Mouse (Mus musculus) midbrain, postnatal 0 days (tissue): Measurements from ENCODE around the gene Crnkl1. TPM values are rescaled to one million over a fixed set of nuclear protein-coding genes. Genes with fewer than 3 reads are reported as not detected.
A peak's percentile ranks its signal among the peaks of the same experiment; 100 is the strongest.

Experiments
- ATAC-seq: fragments of 200-750 bp; cut with Nextera tagmentation; 2 replicates; pipeline ENCODE4 v1.8.0; 2017; ENCODE audit warnings: moderate number of reproducible peaks, mild to moderate bottlenecking, moderate TSS enrichment, moderate library complexity; ENCODE audit not compliant: low FRiP score
- DNase-seq: peaks from one replicate; pipeline ENCODE4 v3.0.0-alpha.2; 2015; ENCODE audit warnings: low spot score
- H3K27ac ChIP-seq: fragments of 300-500 bp; sonication (generic); 2 replicates; pipeline ENCODE4 v1.5.1; 2014; ENCODE audit warnings: low read depth, mild to moderate bottlenecking, low read length, mixed read lengths
- H3K27me3 ChIP-seq: fragments of 300-500 bp; sonication (generic); 2 replicates; pipeline ENCODE4 v1.6.1; 2014; ENCODE audit warnings: low read length, control low read depth, mixed read lengths; ENCODE audit not compliant: insufficient read depth
- H3K36me3 ChIP-seq: fragments of 300-500 bp; sonication (generic); 2 replicates; pipeline ENCODE4 v1.6.1; 2014; ENCODE audit warnings: low read length, control low read depth, mixed read lengths; ENCODE audit not compliant: insufficient read depth
- H3K4me1 ChIP-seq: fragments of 300-500 bp; sonication (generic); 2 replicates; pipeline ENCODE4 v1.6.1; 2014; ENCODE audit warnings: mild to moderate bottlenecking, control low read depth, antibody characterized with exemption, low read length, mixed read lengths; ENCODE audit not compliant: insufficient read depth
- H3K4me2 ChIP-seq: fragments of 300-500 bp; sonication (generic); 2 replicates; pipeline ENCODE4 v1.6.1; 2014; ENCODE audit warnings: low read depth, mild to moderate bottlenecking, low read length, mixed read lengths; ENCODE audit not compliant: poor library complexity, severe bottlenecking
- H3K4me3 ChIP-seq: fragments of 300-500 bp; sonication (generic); 2 replicates; pipeline ENCODE4 v1.5.1; 2014; ENCODE audit warnings: low read depth, mild to moderate bottlenecking, low read length, moderate library complexity
- H3K9ac ChIP-seq: fragments of 300-500 bp; sonication (generic); replicated peaks from 2 replicates; pipeline ENCODE4 v1.6.1; 2014; ENCODE audit warnings: mild to moderate bottlenecking, low read length, moderate library complexity, mixed read lengths; ENCODE audit not compliant: poor library complexity, severe bottlenecking
- H3K9me3 ChIP-seq: fragments of 300-500 bp; sonication (generic); 2 replicates; pipeline ENCODE4 v1.6.1; 2016; ENCODE audit warnings: low read length, control low read depth
- CTCF ChIP-seq: IDR thresholded peaks from 2 replicates; pipeline ENCODE4 v1.5.1; 2016; ENCODE audit warnings: antibody characterized with exemption, mild to moderate bottlenecking
- WGBS: fragments of 180-500 bp; shearing (Covaris S2); extraction: QIAGEN DNeasy Blood & Tissue Kit; methylation state at CpG from one replicate; pipeline ENCODE4 v1.1.7; 2014; 5-methylcytosine and 5-hydroxymethylcytosine counted together
- polyA plus RNA-seq: library from polyadenylated mRNA; unstranded; fragments of >200 nt; fragmentation: Nextera tagmentation; extraction: Ambion mirVana; gene quantifications from 2 replicates; pipeline ENCODE4 v1.2.1, GENCODE M21; 2015
- total RNA-seq: library from RNA; depleted of rRNA; stranded (reverse); fragments of >200 nt; gene quantifications from 2 replicates; pipeline ENCODE4 v1.2.3, GENCODE M21; 2014

Crnkl1 gene
- total and polyA plus RNA-seq, 2 experiments from 2014 or later: 15.5 to 16.2 TPM

DNA sequence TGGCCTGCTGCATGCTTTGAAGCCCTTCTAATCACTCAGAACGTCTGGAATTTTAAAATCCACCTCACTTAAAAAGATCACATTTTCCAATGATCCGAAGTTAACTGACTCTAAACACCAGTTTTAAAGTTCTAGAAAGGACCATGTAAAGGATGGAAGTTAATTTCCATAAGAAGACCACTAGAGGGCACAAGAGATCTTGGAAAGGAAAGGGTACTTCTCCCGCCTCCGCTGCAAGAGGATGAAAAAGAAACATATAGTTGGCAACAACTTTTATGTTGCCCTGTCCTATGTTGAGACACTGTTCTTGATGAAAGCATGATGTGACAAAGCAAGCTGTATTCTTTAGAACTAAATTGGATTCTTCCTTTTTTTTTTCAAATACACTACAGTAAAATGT, 22.6 kb upstream of the Crnkl1 start:
- Histone ChIP-seq H3K27ac (no peak overlapping the region), H3K4me2 (no peak overlapping the region), H3K4me1 (no peaks in the 10 kb centered on the region), H3K9ac (no peak overlapping the region), H3K36me3 (no peaks in the 10 kb centered on the region), H3K9me3 (no peaks in the 10 kb centered on the region), H3K4me3 (no peak overlapping the region), H3K27me3 (no peaks in the 10 kb centered on the region)
- ATAC-seq (no peak), DNase-seq (peak; percentile 81)
- WGBS: 10% methylated on average over 4 of the region's 4 CpGs
- peak; percentile 93 for TF ChIP-seq CTCF

DNA sequence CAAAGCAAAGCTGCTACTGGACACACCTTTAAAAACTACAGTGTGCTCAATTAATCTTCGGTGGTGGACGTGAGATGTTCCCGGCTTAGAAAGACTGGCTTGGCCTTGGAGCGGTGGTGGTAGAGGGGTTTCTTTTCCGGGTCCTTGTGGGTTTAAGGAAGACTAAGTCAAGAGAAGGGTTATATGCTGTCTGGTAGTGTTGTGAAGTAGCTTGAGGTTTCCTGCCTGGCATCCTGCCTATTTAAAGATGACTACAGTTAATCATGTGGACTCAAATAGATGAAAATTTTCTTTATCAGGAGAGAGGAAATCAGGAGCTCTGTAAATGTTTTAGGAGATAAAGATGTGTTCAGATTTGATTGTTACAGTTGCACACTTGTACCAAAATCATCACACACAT, 21.5 kb upstream of the Crnkl1 start:
- no peak for TF ChIP-seq CTCF
- DNase-seq (no peak), ATAC-seq (no peak)
- Histone ChIP-seq H3K4me2 (no peak overlapping the region), H3K27me3 (no peaks in the 10 kb centered on the region), H3K27ac (no peak overlapping the region), H3K4me1 (no peaks in the 10 kb centered on the region), H3K9me3 (no peaks in the 10 kb centered on the region), H3K36me3 (no peaks in the 10 kb centered on the region), H3K4me3 (no peak overlapping the region), H3K9ac (no peak overlapping the region)
- 51% methylated on average over 5 of the region's 5 CpGs for WGBS

DNA sequence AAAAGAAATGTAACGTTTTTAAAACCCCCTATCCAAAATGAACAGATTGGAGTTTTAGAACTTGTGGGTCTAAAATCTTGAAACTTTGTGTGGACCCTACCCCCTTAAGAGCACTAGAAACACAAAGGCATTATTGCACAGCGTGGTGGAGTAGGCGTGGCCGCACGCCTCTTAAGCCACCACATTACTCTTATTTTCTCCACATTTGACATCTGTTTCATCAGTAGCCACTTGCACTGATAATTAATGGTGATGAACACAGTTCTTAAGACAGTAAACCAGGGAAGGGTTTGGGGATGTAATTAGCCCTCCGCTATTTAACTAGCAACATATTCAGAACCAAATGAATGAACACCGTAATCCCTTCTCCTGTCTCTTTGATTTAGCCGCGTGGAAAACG, 21.0 kb upstream of the Crnkl1 start:
- no peak for TF ChIP-seq CTCF
- no peak for ATAC-seq
- no peak overlapping the region for H3K4me3 ChIP-seq
- no peak overlapping the region for H3K9ac ChIP-seq
- DNase-seq: no peak
- no peak overlapping the region for H3K4me2 ChIP-seq
- H3K4me1 ChIP-seq: no peaks in the 10 kb centered on the region
- WGBS: 49% methylated on average over 10 of the region's 10 CpGs
- H3K27ac ChIP-seq: no peak overlapping the region
- no peaks in the 10 kb centered on the region for H3K36me3 ChIP-seq
- no peaks in the 10 kb centered on the region for H3K9me3 ChIP-seq
- no peaks in the 10 kb centered on the region for H3K27me3 ChIP-seq

DNA sequence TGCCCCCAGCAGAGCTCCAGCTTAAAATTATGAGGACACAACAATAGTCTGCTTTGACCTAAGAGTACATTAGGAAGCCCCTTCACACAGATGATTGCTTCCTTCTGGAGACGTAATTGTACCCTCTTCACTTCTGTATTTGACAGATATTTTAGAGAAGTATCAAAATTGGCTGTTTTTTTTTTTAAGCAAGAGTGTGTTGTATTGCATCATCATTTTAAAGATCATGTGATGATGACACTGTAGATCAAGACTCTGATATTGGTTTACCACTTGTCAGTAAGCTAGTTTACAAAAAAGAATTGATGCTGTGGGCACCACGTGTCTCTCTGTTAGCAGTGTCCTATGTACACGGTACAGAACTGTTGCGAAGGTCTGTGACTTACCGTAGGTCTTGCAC, 17.9 kb upstream of the Crnkl1 start:
- WGBS: 92% methylated on average over 5 of the region's 5 CpGs
- Histone ChIP-seq H3K4me1 (peaks cover 3% of the 10 kb centered on the region; the same call in 1 of the 2 replicates), H3K4me2 (no peak overlapping the region), H3K27me3 (no peaks in the 10 kb centered on the region), H3K9ac (no peak overlapping the region), H3K27ac (no peak overlapping the region), H3K4me3 (no peak overlapping the region), H3K36me3 (no peaks in the 10 kb centered on the region), H3K9me3 (no peaks in the 10 kb centered on the region)
- DNase-seq: no peak
- TF ChIP-seq CTCF: no peak
- no peak for ATAC-seq

DNA sequence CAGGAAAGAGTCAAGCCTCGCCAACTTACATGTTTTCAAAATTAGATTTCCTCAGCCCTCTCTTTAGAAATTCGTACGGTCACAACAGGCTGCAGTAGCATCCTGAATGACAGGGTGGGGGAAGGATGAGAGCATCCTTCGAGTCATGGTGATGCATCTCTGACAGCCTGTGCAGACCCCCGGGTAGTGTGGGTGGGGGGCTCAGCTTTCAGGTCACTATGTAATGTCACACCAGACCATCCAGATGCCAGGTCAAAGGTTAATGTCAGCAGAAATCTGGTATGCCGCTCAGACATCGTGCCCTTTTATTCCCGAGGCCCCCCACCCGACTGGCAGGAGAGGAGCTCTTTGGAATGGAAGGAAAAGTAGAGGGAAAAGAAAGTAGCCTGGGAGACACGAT, 15.4 kb upstream of the Crnkl1 start:
- Histone ChIP-seq H3K36me3 (no peaks in the 10 kb centered on the region), H3K27ac (no peak overlapping the region), H3K4me1 (peaks cover 3% of the 10 kb centered on the region; the same call in 1 of the 2 replicates), H3K4me2 (no peak overlapping the region), H3K9ac (no peak overlapping the region), H3K27me3 (no peaks in the 10 kb centered on the region), H3K4me3 (no peak overlapping the region), H3K9me3 (no peaks in the 10 kb centered on the region)
- DNase-seq (no peak), ATAC-seq (peak; percentile 32; the same call in 1 of the 2 replicates)
- 17% methylated on average over 10 of the region's 10 CpGs for WGBS
- no peak for TF ChIP-seq CTCF

DNA sequence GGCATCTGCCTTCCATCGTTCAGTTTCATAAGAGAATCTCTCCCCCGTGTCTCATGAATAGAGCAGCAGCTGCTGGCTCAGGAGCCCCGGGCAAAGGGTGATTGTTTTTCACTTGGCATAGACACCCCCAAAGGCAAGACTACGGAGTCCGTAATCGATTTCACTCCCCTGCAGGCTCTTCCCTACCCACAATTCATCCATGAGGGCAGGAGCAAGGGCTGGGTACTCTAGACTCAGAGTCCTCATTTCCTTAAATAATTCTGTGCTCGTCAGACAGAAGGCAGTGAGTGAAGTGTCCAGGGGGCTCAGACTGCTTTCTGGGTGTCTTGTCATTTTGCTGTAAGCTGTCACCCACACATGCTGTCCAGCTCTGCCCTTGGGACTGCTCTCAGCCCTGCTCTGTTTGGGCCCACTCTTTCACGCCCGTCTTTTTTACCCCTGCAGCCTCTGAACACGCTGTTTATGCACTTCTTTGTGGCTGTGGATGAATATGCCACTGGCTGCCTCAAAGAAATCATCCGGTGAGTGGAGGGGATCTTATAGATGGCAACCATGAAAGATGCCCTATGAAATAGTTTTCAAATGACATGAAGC, 14.8 kb upstream of the Crnkl1 start:
- WGBS: 10% methylated on average over 11 of the region's 11 CpGs

More for the DNA sequence above, 14.8 kb upstream of the Crnkl1 start:
- no peak overlapping the region for H3K27ac ChIP-seq
- H3K9ac ChIP-seq: no peak overlapping the region
- H3K36me3 ChIP-seq: no peaks in the 10 kb centered on the region
- no peaks in the 10 kb centered on the region for H3K27me3 ChIP-seq
- H3K4me3 ChIP-seq: no peak overlapping the region
- TF ChIP-seq CTCF: no peak
- DNase-seq (peak; percentile 26), ATAC-seq (peak; percentile 26; the same call in 1 of the 2 replicates)
- peaks cover 3% of the 10 kb centered on the region; the same call in 1 of the 2 replicates for H3K4me1 ChIP-seq
- H3K4me2 ChIP-seq: no peak overlapping the region
- no peaks in the 10 kb centered on the region for H3K9me3 ChIP-seq
